Mouse (Mus musculus): ENCODE measurements at regions not wholly inside any gene's neighbourhood (a gene's known extent, or its start where the extent isn't known, plus 50 kb on each side); places are given as distances from the start of the nearest gene placed in this dataset.
"Not testable (repeated sequence)": the region's sequence is repeated elsewhere in the genome, so short reads cannot be mapped to it uniquely, and the experiment has no call there.

DNA sequence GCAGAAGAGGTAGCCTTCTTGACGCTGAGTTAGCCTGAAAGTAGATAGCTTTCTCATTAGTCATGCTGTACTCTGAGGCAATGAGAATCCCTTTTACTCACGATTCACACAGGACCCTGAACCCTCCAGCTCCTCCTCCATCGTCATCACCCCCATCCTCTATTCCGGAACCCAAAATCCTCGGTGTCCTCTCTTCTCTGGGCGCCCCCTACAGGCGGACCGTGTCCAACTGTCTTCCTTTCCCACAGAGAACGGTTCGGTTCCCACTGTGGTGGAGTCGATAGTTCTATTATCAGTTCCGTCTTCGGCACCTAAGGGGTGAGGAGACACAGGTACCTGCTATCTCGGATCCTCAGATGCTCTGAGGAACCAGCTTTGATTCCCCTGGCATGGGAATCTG, 130.2 kb downstream of the Phlda1 start:
- peak; percentile 38 for DNase-seq (ENCODE audit: low read depth, low spot score)

- DNase-seq (ENCODE audit: low read depth, low spot score) = no peak
Measured at GRCm38 (mm10) chr10:111637084-111637735, 131.1 kb downstream of the Phlda1 start.

DNA sequence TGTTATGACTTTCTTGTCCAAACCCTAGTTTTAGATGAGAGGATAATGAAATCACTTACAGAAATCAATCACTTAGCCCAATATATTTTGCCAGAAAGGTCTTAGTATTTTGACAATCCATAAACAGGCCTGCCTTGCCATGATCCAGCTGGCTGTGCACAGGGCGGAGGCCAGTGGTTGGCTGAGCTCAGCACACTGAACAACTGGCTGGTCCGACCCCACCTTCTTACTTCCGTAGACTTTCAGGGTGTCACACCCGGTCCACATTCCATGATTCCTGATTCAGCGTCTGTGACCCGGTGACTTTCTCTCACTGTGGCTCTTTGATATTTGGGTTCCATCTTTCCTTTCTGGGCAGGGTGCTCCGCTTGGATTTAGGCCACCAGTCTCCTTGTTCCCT, 133.8 kb downstream of the Phlda1 start:
- DNase-seq (ENCODE audit: low read depth, low spot score) = no peak

GRCm38 (mm10) chr10:111642683-111643082, 136.6 kb downstream of the Phlda1 start:
- DNase-seq (ENCODE audit: low read depth, low spot score) = no peak

- not testable (repeated sequence) for DNase-seq (ENCODE audit: low read depth, low spot score)
Measured at GRCm38 (mm10) chr10:111653773-111654172, 147.7 kb downstream of the Phlda1 start.

DNA sequence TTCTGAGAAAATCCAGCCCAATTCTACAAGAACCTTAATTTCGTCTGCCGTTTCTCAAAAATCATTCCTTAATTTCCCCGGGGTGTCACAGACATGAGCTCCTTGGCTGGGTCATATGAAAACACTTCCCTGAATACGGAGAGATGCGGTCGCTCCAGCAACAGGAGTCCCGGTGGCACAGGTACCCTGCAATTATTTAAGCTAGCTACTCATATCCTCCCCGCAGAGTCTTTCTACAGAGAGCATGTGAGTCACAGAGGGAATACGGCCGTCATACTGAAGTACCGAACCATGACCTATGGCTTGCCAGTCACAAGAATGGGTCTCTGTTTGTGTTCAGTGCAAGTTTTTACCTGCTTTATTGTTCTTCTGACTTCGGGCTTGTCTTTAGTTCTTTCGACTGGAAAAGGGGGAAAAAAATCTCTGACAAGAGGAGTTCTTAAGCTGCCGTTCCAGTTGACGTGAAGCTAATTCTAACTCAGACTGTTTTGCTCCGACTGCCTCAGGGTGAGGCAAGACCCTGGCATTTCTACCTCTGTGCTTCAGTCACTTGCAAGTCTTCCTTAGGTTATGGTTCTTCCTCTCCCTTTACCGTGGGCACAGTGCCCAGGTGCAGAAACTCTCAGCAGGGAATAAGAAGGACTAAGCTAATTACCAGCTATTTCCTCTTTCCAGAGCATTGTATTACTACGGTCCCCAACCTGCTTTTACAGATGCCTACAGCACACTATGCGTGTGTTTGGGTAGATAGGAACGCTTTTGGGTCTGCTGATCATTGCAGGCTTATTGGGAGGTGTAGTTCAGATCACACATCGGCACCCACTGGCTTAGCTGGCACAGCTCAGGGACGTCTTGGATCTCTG, 148.5 kb downstream of the Phlda1 start:
- DNase-seq (ENCODE audit: low read depth, low spot score) = no peak

GRCm38 (mm10) chr10:111658828-111659227, 152.7 kb downstream of the Phlda1 start:
- DNase-seq (ENCODE audit: low read depth, low spot score) = no peak

DNA sequence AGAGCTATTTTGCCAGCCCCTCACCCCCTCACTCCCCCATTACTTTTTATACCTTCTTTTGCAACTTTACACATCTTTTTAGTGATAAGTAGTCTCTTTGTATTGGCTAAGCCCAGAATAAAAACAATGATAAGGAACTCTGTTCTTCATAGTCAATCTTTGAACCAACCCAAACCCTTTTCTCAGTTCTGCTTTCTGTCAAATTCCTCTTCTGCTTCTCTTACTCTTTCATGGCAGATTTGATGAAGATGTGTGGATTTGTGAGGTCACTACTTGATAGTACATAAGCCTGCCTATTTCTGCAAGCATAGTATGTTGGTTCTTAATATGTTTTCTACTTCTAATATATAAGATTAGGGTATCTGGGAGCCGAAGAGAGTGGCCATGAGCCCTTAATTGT, 156.6 kb downstream of the Phlda1 start:
- no peak for DNase-seq (ENCODE audit: low read depth, low spot score)

DNA sequence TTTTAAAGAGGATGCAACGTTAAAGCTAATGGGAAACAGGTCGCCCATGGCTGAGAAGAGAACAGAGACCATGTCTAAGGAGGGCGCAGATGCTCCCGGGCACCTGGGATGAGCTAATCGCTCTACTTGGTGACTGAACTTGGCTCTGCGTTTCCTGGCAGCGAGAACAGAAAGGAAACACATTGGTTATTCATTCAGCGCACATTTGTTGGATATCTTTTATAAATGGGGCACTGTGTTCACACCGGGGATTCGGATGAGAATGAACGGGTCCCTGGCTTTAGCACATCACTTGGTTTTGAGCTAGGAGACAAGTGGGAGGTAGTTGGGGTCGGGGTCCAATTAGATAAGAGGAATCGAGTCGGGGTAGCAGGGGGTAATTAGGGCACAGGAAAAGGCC, 159.7 kb downstream of the Phlda1 start:
- no peak for DNase-seq (ENCODE audit: low read depth, low spot score)

DNA sequence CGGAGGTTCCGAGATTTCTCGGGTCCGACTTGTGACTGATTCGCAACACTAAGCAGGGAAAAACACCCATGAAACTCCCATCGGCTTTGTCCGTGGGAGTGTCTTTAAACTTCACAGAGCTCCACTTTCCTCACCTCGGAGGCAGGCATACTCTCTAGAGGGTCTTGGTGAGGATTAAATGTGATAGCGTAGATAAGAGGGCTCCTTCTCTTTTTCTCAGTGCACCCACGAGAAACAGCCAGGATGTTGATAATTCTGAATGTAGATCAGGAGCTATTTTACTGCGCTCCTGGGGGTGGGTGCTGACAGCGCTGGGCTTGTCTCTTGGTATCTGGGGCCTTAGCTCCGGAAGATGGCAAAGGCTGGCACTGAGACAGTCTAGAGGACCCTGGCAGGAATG, 160.9 kb downstream of the Phlda1 start:
- no peak for DNase-seq (ENCODE audit: low read depth, low spot score)

DNA sequence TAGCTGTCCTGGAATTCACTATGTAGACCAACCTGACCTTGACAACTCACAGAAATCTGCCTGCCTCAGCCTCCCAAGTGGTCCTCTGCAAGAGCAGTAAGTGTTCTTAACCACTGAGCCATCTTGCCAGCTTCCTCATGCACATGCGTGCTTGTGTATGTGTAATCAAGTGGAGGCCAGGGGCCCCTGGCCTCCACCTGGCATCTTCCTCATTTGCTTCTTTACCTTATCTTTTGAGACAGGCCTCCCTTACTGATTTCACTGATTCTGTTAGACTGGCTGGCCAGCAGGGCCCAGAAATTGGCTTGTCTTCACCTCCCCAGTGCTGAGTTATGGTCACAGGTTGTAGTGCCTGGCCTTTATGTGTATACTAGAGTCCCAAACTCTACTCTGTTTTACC, 162.6 kb downstream of the Phlda1 start:
- no peak for DNase-seq (ENCODE audit: low read depth, low spot score)

GRCm38 (mm10) chr10:111669658-111670057, 163.6 kb downstream of the Phlda1 start:
- DNase-seq (ENCODE audit: low read depth, low spot score) = no peak

DNA sequence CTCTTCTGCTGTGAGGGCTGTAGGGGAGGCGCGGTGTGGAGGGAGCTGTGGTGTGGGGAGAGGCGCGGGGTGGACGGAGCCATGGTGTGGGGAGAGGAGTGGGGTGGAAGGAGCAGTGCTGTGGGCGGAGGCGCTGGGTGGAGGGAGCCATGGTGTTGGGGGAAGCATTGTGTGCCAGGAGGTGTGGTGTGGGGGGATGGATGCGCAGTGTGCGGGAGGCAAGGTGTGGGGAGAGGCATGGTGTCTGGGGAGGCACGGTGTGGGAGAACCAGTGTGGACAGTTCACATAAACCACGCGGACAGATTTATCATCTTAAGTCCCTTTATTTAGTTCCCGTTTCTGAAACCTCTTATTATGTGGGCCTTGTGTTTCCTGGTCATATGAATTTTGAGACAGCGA, 164.6 kb downstream of the Phlda1 start:
- no peak for DNase-seq (ENCODE audit: low read depth, low spot score)

- no peak for DNase-seq (ENCODE audit: low read depth, low spot score)
Measured at GRCm38 (mm10) chr10:111672454-111673316, 166.6 kb downstream of the Phlda1 start.

DNA sequence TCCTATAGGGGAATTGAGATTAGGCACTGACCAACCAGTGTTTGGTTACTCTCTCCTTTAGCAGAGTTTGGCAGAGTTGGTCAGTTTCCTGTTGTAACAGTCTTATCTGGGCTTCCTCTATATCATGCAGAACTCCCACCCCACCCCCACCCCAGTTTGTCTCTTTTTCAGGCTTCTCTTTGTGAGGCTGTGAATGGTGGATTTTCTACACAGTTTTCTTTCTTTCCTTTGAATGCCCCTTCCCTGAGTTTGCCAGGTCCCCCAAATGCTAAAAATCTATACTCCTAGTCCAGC, 167.2 kb downstream of the Phlda1 start:
- no peak for DNase-seq (ENCODE audit: low read depth, low spot score)

GRCm38 (mm10) chr10:111676255-111676654, 170.2 kb downstream of the Phlda1 start:
- DNase-seq (ENCODE audit: low read depth, low spot score) = no peak

DNA sequence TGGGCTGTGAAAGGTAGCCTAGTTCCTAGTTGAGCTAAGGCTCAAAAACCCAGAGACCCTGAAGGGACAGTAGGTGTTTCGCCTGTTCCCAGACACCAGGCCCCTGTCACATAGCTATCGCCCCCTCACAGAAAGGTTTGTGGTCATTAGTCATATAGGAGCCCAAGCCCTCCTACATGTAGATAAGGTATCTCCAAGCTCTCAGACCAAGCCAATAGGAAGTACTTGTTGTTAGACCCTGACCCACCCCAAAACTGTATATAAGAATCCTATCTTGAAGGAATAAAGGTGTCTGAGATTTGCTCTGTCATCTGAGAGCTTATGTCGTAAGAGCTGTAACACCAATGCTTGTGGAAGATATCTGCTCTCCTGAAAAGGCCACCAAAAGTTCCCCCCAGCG, 174.8 kb downstream of the Phlda1 start:
- DNase-seq (ENCODE audit: low read depth, low spot score) = no peak

GRCm38 (mm10) chr10:111684409-111685346, 178.6 kb downstream of the Phlda1 start:
- DNase-seq (ENCODE audit: low read depth, low spot score) = no peak

- DNase-seq (ENCODE audit: low read depth, low spot score) = no peak
Measured at GRCm38 (mm10) chr10:111686585-111686984, 180.5 kb downstream of the Phlda1 start.

- DNase-seq (ENCODE audit: low read depth, low spot score) = no peak
Measured at GRCm38 (mm10) chr10:111689587-111689986, 183.5 kb downstream of the Phlda1 start.

- no peak for DNase-seq (ENCODE audit: low read depth, low spot score)
Measured at GRCm38 (mm10) chr10:111693762-111694161, 187.7 kb downstream of the Phlda1 start.

Data from CD4-positive helper T cell, adult 2 months (primary cell).